Mouse (Mus musculus) megakaryocyte, embryonic 14.5 days (primary cell): ENCODE measurements around the gene Spaca6.

Source experiments
- FLI1 ChIP-seq: IDR thresholded peaks from 2 replicates; pipeline ENCODE4 v1.6.1; 2012; ENCODE audit warnings: low read length, inconsistent platforms, mixed read lengths
- GATA1 ChIP-seq: IDR thresholded peaks from 3 replicates; pipeline ENCODE4 v1.6.1; 2012; ENCODE audit warnings: mixed read lengths, low read length, inconsistent platforms, borderline replicate concordance

DNA sequence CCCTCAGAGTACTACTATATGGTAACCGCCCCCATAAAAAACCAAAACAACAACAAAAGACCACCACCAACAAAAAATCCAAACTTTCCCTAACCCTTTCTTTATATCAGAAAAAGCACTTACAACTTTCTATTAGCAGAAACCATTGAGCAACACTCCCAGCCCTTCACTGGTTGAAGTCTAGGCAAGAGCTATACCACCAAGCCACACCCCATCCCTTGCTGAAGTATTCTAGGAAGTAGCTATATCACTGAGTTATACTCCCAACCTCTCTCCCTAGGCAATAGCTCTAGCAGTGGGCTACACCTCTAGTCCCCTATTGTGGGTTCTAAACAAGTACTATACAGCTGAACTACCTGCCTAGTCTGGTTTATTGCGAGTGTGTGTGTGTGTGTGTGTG lies 12.3 kb downstream of the Spaca6 start:
- TF ChIP-seq FLI1 (no peak), GATA1 (no peak)
